Mouse (Mus musculus) kidney, embryonic 15.5 days (tissue): ENCODE measurements at regions not wholly inside any gene's neighbourhood (a gene's known extent, or its start where the extent isn't known, plus 50 kb on each side); places are given as distances from the start of the nearest gene placed in this dataset.
"Not testable (repeated sequence)": the region's sequence is repeated elsewhere in the genome, so short reads cannot be mapped to it uniquely, and the experiment has no call there.

ENCODE experiments used
- ATAC-seq: fragments of 200-750 bp; cut with Nextera tagmentation; replicated peaks from 2 replicates; pipeline ENCODE4 v1.8.0; 2017; ENCODE audit warnings: moderate TSS enrichment; ENCODE audit not compliant: low FRiP score
- H3K27ac ChIP-seq: fragments of 300-500 bp; sonication (generic); 2 replicates; pipeline ENCODE4 v1.5.1; 2015; ENCODE audit warnings: mild to moderate bottlenecking, inconsistent platforms
- H3K27me3 ChIP-seq: fragments of 300-500 bp; sonication (generic); 2 replicates; pipeline ENCODE4 v1.6.1; 2015; ENCODE audit warnings: inconsistent platforms
- H3K36me3 ChIP-seq: fragments of 300-500 bp; sonication (generic); 2 replicates; pipeline ENCODE4 v1.6.1; 2015; ENCODE audit warnings: inconsistent platforms
- H3K4me1 ChIP-seq: fragments of 300-500 bp; sonication (generic); 2 replicates; pipeline ENCODE4 v1.6.1; 2015; ENCODE audit warnings: inconsistent platforms
- H3K4me2 ChIP-seq: fragments of 300-500 bp; sonication (generic); 2 replicates; pipeline ENCODE4 v1.6.1; 2015; ENCODE audit warnings: moderate library complexity, mild to moderate bottlenecking, inconsistent platforms
- H3K4me3 ChIP-seq: fragments of 300-500 bp; sonication (generic); replicated peaks from 2 replicates; pipeline ENCODE4 v1.5.1; 2015; ENCODE audit warnings: mild to moderate bottlenecking, inconsistent platforms
- H3K9ac ChIP-seq: fragments of 300-500 bp; sonication (generic); 2 replicates; pipeline ENCODE4 v1.6.1; 2015; ENCODE audit warnings: mild to moderate bottlenecking, inconsistent platforms
- H3K9me3 ChIP-seq: fragments of 300-500 bp; sonication (generic); replicated peaks from 2 replicates; pipeline ENCODE4 v1.6.1; 2016; ENCODE audit warnings: inconsistent platforms
- WGBS: fragments of 180-500 bp; shearing (Covaris S2); methylation state at CpG from one replicate; pipeline ENCODE4 v1.1.7; 2015; ENCODE audit warnings: mixed read lengths; 5-methylcytosine and 5-hydroxymethylcytosine counted together

DNA sequence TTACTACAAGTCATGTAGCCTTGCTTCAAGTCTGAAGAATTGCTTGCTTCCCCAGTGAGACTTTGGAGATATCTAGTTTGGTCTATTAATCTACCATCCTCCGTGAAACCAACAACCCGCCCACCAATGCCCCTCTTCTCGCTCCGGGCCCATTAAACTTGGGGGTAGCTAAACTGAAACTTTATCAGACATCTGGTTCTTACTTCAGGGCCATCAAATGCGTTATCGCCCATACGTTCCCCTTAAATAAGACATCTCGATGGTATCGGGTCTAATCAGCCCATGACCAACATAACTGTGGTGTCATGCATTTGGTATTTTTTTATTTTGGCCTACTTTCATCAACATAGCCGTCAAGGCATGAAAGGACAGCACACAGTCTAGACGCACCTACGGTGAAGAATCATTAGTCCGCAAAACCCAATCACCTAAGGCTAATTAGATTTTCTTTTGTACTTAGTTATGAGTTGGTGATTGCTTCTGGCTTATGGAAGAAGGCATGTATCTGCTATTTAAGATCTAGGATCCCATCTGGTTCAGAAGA lies 1197.8 kb downstream of the Galc start:
- not testable (repeated sequence) for H3K4me3 ChIP-seq, H3K27me3 ChIP-seq, H3K36me3 ChIP-seq, H3K9me3 ChIP-seq, H3K27ac ChIP-seq, H3K4me1 ChIP-seq, H3K9ac ChIP-seq, H3K4me2 ChIP-seq
- 84% methylated on average over 10 of the region's 13 CpGs for WGBS
- peak; percentile 100 for ATAC-seq

- H3K4me1 ChIP-seq, result no peaks in the 10 kb centered on the region
- no peak overlapping the region for H3K27ac ChIP-seq
- no peaks in the 10 kb centered on the region for H3K27me3 ChIP-seq
- 84% methylated on average over 2 of the region's 2 CpGs for WGBS
- no peaks in the 10 kb centered on the region for H3K36me3 ChIP-seq
- no peak overlapping the region for H3K4me3 ChIP-seq
- no peak for ATAC-seq
- H3K9me3 ChIP-seq, result no peaks in the 10 kb centered on the region
- H3K4me2 ChIP-seq, result no peak overlapping the region
- H3K9ac ChIP-seq, result no peak overlapping the region
Observed at GRCm38 (mm10) chr12:97047674-97048073, 1211.6 kb downstream of the Galc start.
